Mouse (Mus musculus): ENCODE measurements around the gene Rps6kl1. TPM values are rescaled to one million over a fixed set of nuclear protein-coding genes. Genes with fewer than 3 reads are reported as not detected.
A peak's percentile ranks its signal among the peaks of the same experiment; 100 is the strongest.

Gene Rps6kl1
- polyA plus RNA-seq, 1 experiment from 2014 or later: 1.2 TPM

DNA sequence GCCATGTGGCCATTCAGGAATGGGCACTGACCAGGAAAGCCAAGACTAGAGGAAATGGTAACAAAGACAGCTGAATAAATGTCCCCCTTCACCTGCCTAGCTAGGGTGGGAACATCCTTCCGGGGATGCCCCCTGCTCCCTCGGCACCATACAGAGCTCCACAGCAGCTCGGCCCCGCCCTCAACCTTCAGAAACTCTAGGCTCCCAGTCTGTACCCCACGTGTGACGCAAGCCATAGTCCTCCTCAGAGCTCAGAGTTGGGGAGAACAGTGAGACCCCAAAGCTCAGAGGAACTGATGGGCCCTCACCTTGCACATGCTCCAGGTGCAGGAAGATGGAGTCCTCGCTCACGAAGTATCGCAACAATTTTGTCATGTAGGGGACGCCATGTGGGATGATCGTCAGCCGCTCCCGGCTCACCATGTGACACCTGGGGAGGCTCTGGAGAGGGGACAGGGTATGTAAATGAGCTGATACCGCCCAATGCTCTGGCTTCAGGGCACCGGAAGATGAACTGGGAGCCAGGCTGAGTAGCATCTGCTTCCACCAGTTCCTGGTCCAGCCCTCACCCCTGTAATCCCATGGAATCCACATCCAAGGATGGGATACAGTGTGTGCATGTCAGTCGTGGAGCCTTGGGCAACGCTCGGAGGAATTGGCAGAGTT, 10.9 kb downstream of the Rps6kl1 start:
- no peaks in the 10 kb centered on the region for H3K9me3 ChIP-seq (replicated peaks)
- H3K4me3 ChIP-seq: no peak overlapping the region
- peak overlapping the region; percentile 23 for H3K4me2 ChIP-seq
- H3K36me3 ChIP-seq: peaks cover 7% of the 10 kb centered on the region
- WGBS: 29% methylated on average over 18 of the region's 18 CpGs
- H3K4me1 ChIP-seq (replicated peaks): peaks cover 12% of the 10 kb centered on the region
- ATAC-seq (ENCODE audit: insufficient number of reproducible peaks, low FRiP score): no peak
- peaks cover 33% of the 10 kb centered on the region for H3K27me3 ChIP-seq (replicated peaks)
- no peak overlapping the region for H3K27ac ChIP-seq (ENCODE audit: poor library complexity, severe bottlenecking)
- no peak overlapping the region for H3K9ac ChIP-seq

DNA sequence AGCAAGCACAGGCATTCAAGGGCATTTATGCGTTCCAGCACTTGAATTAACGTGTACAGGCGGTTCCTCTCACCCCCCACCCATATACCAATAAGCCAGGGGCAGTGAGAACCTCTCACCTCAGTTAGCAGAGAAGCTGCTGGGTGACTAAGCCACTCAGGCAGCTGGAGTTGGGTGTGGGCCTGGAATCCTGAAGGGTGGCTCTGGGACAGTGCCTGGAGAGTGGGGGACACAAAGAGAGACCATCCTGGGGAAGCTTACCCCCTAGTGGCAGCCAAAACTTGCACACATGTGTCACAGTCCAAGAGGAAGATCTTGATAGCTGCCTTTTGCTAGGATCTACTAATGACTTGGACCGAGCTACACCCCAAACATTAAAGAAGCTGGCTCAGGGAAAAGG, 14.4 kb downstream of the Rps6kl1 start:
- Histone ChIP-seq H3K27ac (ENCODE audit: poor library complexity, severe bottlenecking) (no peak overlapping the region), H3K4me3 (no peak overlapping the region), H3K9me3 (replicated peaks) (no peaks in the 10 kb centered on the region), H3K9ac (no peak overlapping the region), H3K4me1 (replicated peaks) (peaks cover 10% of the 10 kb centered on the region), H3K36me3 (peaks cover 37% of the 10 kb centered on the region), H3K4me2 (no peak overlapping the region), H3K27me3 (replicated peaks) (peaks cover 28% of the 10 kb centered on the region; the same call in 1 of the 2 replicates)
- WGBS: 77% methylated on average over 4 of the region's 4 CpGs
- no peak for ATAC-seq (ENCODE audit: insufficient number of reproducible peaks, low FRiP score)

DNA sequence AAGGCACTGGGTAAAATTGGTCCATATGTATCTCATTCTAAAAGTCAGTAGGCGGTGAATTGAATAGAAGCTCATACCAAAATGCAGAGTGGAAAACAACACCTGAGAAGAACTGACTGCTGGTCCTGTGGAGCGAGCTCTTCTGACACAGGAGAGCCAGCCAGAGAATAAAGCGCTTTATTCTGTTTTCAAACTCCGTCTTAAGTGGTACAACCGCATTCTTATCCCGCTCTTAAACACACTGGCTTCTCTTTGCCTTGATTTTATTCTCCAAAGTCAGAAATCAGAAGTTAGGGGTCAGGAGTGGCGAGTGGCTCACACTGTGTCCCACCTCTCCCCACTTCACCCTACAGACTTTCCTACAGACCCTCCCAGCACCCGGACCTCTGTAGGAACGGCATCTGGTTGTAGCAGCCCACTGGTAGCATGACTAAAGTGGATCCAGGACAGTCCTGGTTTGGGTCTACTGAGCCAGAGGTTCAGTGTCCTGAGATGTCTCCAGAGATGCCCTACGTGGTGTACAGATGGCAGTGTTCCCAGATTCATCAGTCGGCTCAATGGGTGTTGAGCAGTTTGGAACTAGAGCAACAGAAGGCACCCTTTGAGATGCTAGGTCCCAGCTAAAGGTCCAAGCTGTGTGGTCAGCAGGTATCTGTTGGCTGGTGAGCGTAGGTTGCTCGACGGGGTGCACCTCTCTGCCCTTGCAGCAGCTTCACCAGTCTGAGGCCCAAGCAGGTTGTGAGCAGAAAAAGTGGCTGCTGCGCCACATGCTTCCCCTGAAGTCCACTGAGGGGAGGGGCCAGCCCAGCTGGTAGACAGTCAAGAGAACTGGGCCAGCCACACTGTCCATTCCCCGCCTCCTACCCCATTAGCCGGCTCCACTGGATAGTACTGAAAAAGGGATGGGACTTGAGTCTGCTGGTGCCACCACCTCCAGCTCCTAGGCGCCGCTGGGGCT, 15.3 kb downstream of the Rps6kl1 start:
- no peak overlapping the region; the same call in 1 of the 2 replicates for H3K9ac ChIP-seq

DNA sequence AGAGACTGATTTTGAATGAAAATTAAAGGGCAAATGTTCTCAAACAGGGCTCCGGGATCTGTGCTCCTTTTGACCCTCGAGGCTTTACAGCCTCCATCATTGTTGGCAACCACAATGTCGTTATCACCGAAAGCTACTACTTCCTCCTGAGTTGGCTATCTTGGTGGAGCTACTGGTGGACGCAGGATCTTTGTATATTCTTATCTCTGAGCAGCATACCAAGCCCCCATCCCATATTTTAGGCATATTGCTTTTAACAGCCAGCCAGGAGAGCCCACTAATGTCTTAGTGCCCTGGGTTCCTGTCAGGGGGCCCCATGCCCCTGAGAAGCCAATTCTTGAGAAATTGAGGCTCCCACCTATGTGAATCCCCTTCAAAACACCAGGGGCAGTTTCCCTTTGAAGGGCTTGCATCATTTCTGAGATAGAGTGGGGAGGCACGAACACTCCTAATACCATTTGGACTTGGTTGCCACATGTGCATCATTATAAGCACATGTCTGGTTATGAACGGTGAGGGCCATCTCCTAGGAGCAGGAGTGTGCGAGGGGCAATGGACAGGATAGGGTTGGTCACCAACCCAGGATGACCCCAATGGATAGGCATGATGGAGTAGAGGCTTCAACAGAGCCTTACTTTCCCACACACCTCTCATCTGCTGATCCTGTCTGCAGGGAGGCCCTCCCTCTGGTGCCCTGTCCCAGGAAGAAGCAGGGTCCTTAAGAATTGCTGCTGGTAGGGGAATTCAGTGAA, 16.8 kb downstream of the Rps6kl1 start:
- H3K4me1 ChIP-seq (replicated peaks): peaks cover 10% of the 10 kb centered on the region
- no peak overlapping the region for H3K4me2 ChIP-seq
- 74% methylated on average over 8 of the region's 8 CpGs for WGBS
- no peak overlapping the region for H3K27ac ChIP-seq (ENCODE audit: poor library complexity, severe bottlenecking)
- no peak overlapping the region for H3K4me3 ChIP-seq
- H3K9me3 ChIP-seq (replicated peaks): no peaks in the 10 kb centered on the region
- peaks cover 60% of the 10 kb centered on the region for H3K36me3 ChIP-seq
- ATAC-seq (ENCODE audit: insufficient number of reproducible peaks, low FRiP score): no peak
- no peak overlapping the region for H3K9ac ChIP-seq
- 0 out of 2 replicates have a peak, but pooled peaks cover 8% of the 10 kb centered on the region for H3K27me3 ChIP-seq (replicated peaks)

More for the DNA sequence above, 15.3 kb downstream of the Rps6kl1 start:
- no peak; the same call in 1 of the 2 replicates for ATAC-seq (ENCODE audit: insufficient number of reproducible peaks, low FRiP score)
- Histone ChIP-seq H3K36me3 (peaks cover 44% of the 10 kb centered on the region), H3K27ac (ENCODE audit: poor library complexity, severe bottlenecking) (no peak overlapping the region), H3K4me1 (replicated peaks) (peaks cover 10% of the 10 kb centered on the region), H3K4me2 (no peak overlapping the region), H3K4me3 (no peak overlapping the region), H3K27me3 (replicated peaks) (peaks cover 24% of the 10 kb centered on the region; the same call in 1 of the 2 replicates), H3K9me3 (replicated peaks) (no peaks in the 10 kb centered on the region)
- WGBS: 73% methylated on average over 19 of the region's 19 CpGs

DNA sequence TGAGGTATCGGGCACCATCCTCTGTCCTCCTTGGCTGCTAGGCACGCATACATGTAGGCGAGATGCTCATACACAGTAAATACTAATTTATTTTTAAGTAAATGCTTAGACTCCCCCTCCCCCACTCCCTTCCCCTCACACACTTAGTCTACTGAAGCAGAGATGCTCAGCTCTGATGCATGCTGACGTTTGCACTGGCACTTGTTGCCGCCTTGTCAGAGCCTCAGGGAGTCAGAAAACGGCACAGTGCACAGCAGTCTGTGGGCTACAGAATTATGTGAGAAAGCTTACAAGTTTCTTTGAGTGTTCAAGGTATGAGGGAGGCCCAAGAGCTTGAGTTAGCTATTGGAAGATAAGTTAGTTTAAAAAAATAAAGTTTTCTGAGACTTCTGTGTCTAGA, 19.7 kb downstream of the Rps6kl1 start:
- no peak overlapping the region for H3K27ac ChIP-seq (ENCODE audit: poor library complexity, severe bottlenecking)
- H3K9me3 ChIP-seq (replicated peaks): no peaks in the 10 kb centered on the region
- peaks cover 7% of the 10 kb centered on the region for H3K4me1 ChIP-seq (replicated peaks)
- H3K4me3 ChIP-seq: no peak overlapping the region
- H3K4me2 ChIP-seq: no peak overlapping the region
- peaks cover 87% of the 10 kb centered on the region for H3K36me3 ChIP-seq
- H3K9ac ChIP-seq: no peak overlapping the region
- no peak for ATAC-seq (ENCODE audit: insufficient number of reproducible peaks, low FRiP score)
- 85% methylated on average over 6 of the region's 6 CpGs for WGBS
- no peaks in the 10 kb centered on the region for H3K27me3 ChIP-seq (replicated peaks)

DNA sequence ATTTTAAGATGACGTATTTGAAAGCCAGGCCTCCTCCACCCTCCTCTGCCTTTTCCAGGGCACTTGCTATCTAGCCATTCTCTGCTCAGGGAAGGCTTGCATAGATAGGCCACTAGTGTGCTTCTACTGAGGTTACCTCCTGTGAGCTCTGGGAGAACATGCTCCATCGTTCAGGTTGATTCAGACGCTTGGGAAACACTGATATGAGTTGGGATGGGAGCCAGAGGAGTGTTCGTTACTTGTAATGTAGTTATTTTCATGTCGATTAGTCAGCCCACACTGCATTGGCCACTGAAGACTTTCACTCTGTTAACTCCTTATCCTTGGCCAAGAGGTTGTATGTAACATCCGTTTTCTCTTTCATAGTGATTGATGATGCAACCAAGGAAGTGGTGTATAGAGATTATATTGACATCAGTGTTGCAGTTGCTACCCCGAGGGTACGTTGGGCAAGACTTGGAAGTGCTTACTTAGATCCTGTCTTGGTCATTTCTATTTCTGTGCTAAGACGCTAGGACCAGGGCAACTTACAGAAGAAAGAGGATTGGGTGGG, 21.6 kb downstream of the Rps6kl1 start:
- H3K27ac ChIP-seq (ENCODE audit: poor library complexity, severe bottlenecking): no peak overlapping the region
- 87% methylated on average over 9 of the region's 9 CpGs for WGBS
- no peak overlapping the region for H3K4me3 ChIP-seq
- H3K9me3 ChIP-seq (replicated peaks): no peaks in the 10 kb centered on the region
- no peak overlapping the region for H3K9ac ChIP-seq
- no peak overlapping the region for H3K4me2 ChIP-seq
- H3K4me1 ChIP-seq (replicated peaks): no peaks in the 10 kb centered on the region
- peaks cover 86% of the 10 kb centered on the region for H3K36me3 ChIP-seq
- no peak for ATAC-seq (ENCODE audit: insufficient number of reproducible peaks, low FRiP score)
- H3K27me3 ChIP-seq (replicated peaks): no peaks in the 10 kb centered on the region

DNA sequence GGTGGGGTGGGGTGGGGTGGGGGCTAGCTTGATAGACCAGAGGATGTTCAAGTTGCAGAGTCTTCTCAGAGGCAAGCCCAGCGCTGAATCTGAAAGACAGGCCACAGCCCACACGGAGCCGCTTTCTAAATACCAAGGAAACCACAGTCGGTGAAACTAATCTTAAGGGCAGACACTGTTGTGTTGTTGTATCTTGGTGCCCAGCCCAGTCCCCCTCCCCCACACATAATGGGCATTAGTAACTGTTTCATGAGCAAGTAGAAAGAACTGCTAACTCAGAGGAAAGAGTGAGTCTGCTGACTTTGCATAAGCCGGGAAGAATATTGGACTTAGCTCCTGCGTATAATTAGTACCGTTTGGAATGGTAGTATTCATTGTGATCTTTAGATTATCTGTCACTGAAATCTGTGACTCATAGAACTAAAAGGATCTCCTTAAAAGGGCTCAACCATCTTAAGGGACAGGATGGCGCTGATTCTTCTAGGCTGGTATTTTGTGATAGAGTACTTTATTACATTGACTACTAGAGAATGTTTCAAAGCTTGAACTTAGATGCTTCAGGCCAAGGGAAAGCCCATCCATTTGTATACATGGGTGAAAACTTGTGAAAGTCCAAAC, 24.0 kb downstream of the Rps6kl1 start:
- 76% methylated on average over 8 of the region's 8 CpGs for WGBS
- H3K4me1 ChIP-seq (replicated peaks): no peaks in the 10 kb centered on the region

DNA sequence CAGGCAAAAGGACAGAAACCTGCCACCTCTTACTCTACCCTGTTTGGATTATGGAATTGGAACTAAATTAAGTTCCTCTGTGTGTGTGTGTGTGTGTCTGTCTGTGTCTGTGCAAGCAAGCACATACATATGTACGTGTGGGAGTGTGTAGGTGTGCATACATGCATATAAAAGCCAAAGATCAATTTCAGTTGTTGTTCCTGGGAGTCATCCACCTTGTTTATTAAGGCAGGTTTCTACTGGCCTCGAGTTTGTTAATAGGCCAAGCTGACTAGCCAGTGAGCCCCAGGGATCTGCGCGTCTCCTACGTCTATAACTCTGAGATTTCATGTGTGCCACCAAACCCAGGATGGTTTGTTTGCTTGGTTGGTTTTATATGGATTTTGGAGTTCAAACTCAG, 26.3 kb downstream of the Rps6kl1 start:
- ATAC-seq (ENCODE audit: insufficient number of reproducible peaks, low FRiP score): no peak
- 96% methylated on average over 5 of the region's 5 CpGs for WGBS
- no peak overlapping the region for H3K9ac ChIP-seq
- no peaks in the 10 kb centered on the region for H3K4me1 ChIP-seq (replicated peaks)
- no peak overlapping the region for H3K4me2 ChIP-seq
- H3K27me3 ChIP-seq (replicated peaks): no peaks in the 10 kb centered on the region
- H3K27ac ChIP-seq (ENCODE audit: poor library complexity, severe bottlenecking): no peak overlapping the region
- H3K4me3 ChIP-seq: no peak overlapping the region
- H3K9me3 ChIP-seq (replicated peaks): no peaks in the 10 kb centered on the region
- H3K36me3 ChIP-seq: peaks cover 89% of the 10 kb centered on the region

More for the DNA sequence above, 24.0 kb downstream of the Rps6kl1 start:
- no peak overlapping the region for H3K9ac ChIP-seq
- H3K4me2 ChIP-seq: no peak overlapping the region
- no peak overlapping the region for H3K27ac ChIP-seq (ENCODE audit: poor library complexity, severe bottlenecking)
- no peaks in the 10 kb centered on the region for H3K9me3 ChIP-seq (replicated peaks)
- peaks cover 86% of the 10 kb centered on the region for H3K36me3 ChIP-seq
- H3K4me3 ChIP-seq: no peak overlapping the region
- ATAC-seq (ENCODE audit: insufficient number of reproducible peaks, low FRiP score): no peak
- no peaks in the 10 kb centered on the region for H3K27me3 ChIP-seq (replicated peaks)

DNA sequence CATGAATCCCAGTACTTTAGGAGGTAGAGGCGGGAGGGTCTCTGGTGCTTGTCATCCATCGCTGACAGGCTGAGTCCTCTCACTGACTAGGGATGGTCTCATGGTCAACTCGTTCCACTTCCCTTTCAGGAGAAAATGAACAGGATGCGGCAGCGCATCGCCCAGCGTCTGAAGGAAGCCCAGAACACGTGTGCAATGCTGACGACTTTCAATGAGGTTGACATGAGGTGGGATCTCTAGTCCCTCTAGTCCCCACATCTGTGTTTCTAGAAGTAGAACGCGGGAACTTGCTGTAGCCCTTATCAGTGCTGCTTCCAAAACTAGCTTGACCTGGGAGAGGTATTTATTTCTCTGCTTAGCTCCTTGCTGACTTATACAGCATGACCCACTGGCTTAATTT, 27.4 kb downstream of the Rps6kl1 start:
- Histone ChIP-seq H3K4me1 (replicated peaks) (no peaks in the 10 kb centered on the region), H3K4me3 (no peak overlapping the region), H3K27me3 (replicated peaks) (no peaks in the 10 kb centered on the region), H3K4me2 (no peak overlapping the region), H3K36me3 (peaks cover 90% of the 10 kb centered on the region), H3K9ac (no peak overlapping the region), H3K27ac (ENCODE audit: poor library complexity, severe bottlenecking) (no peak overlapping the region), H3K9me3 (replicated peaks) (no peaks in the 10 kb centered on the region)
- ATAC-seq (ENCODE audit: insufficient number of reproducible peaks, low FRiP score): no peak
- 87% methylated on average over 11 of the region's 11 CpGs for WGBS

DNA sequence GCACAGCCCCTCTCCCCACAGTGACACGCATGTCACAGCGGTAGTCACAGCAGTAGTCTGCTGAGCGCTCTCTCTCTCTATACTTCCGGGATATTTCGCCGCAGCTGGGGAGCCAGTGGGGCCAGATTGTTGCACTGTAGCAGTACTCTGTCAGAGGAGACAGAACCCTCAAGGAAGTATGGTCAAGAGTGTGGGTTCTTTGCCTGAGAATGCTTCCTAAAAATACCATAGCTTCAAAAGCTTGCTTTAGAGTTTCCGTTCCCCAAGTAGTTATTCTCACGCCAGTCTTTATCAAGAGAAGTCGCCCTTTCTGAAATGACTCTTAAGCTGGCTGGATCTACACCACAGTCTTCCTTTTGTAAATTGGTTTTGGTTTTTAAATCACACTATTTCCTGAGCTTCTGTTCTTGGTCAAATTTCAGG, 27.9 kb downstream of the Rps6kl1 start:
- no peaks in the 10 kb centered on the region for H3K27me3 ChIP-seq (replicated peaks)
- no peaks in the 10 kb centered on the region for H3K9me3 ChIP-seq (replicated peaks)
- no peak overlapping the region for H3K9ac ChIP-seq
- H3K27ac ChIP-seq (ENCODE audit: poor library complexity, severe bottlenecking): no peak overlapping the region
- no peak overlapping the region for H3K4me2 ChIP-seq
- H3K4me1 ChIP-seq (replicated peaks): no peaks in the 10 kb centered on the region
- H3K4me3 ChIP-seq: no peak overlapping the region
- no peak for ATAC-seq (ENCODE audit: insufficient number of reproducible peaks, low FRiP score)
- H3K36me3 ChIP-seq: peaks cover 90% of the 10 kb centered on the region
- 87% methylated on average over 9 of the region's 9 CpGs for WGBS

Measured in heart, embryonic 12.5 days (tissue).